Mouse (Mus musculus): ENCODE data around the gene Olfr641.

Gene Olfr641

DNA sequence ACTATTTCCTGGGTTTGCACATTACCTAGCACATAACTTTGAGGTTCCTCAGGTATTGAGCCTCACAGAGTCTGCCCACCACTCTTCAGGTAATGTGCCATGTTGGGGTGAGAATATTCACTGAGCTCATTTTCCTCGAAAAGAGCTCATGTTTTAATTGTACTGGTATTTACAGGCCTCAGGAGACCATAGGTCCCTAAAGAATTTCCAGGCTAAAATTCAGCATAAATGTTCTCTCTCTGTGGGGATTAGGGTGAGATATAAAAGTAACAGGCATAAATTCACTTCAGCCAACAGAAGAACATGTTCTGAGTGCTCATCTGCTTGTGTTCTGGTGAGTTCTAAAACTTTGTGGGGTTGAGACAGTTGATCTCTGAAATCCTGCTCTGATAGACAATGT lies at the start of gene Olfr641:
Olfr641 (plus strand) TSS at position 301 of the 400 bp plus-strand sequence.
- no peak for DNase-seq (ENCODE audit: low spot score in 2 of 2)

DNA sequence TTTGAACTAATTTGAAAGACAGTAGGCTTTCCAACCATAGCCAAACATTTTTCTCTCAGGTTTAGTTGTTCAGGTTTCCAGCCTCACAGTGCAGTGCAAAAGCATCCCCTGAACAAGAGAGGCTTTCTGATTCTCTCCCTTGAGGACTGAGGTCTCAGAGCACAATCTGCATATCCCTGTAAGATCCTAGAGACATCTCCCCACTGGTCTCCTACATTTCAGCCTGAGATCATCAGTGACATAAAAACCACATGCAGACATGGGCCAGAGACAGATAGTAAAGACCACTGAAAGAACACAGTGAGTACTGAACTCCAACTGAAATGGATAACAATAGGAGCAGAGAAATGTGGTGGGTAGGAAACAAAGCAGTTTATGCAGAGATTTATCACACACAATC lies 36.8 kb upstream of the Olfr641 start, which contains the start of gene Olfr638:
Olfr638 (plus strand) TSS at position 301 of the 400 bp plus-strand sequence.
- no peak for DNase-seq (ENCODE audit: low spot score in 2 of 2)

DNA sequence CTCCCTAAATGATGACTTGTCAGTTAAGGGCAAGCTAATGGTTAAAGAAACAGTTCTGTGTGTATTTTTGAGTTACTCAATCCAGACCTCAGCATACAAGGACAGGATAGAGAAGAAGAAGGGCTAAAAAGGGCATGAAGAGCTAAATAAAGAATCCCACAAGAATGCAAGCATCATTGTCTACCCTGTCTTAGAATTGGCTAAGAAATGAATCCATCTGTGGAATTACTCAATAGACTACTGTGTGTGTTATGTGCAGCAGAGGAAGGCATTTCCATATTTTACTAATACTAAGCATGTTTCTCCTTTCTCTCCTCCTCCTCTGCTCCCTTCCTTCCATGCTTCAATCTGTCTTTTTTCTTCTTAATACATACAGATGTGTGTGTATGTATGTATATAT lies 36.1 kb upstream of the Olfr641 start:
- DNase-seq (ENCODE audit: low spot score in 2 of 2): no peak

DNA sequence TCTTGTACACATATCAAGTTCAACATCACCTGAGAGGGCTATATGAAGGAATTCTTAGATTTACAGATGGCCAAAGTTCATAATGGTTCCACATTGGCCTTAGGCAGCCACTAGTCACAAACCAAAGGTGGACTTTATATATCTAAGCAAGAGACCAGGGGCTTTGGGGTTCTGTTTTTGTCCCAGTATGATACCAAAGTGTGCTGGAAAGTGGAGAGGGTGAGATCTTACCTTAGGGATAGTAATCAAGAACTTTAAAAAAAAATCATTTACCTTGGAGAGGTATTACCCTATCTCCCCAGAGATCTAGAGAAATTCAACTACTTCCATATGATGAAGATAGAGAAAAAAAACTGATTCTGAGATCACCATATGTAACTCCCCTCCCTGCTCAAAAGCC lies 18.0 kb upstream of the Olfr641 start, which contains the start of gene Olfr639:
Olfr639 (minus strand) TSS at position 101 of the 400 bp plus-strand sequence.
- no peak for DNase-seq (ENCODE audit: low spot score in 2 of 2)

DNA sequence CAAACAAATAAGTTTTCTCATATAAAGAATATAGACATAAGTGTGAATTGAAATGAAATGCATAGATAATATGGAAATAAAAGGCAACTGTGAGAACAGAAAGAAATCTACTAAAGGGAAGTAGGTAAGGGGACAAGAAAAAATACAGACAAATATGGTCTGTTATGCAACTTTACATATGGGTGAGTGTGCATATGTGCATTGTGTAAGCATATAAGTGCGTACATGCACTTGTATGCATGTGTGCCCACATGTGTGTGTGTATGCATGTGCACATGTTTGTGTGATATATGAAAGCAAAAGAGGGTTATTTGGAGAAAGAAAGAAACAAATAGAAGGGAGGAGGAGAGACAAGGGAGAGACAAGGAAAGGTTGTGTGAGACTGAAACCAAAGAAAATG lies 16.3 kb upstream of the Olfr641 start:
- DNase-seq (ENCODE audit: low spot score in 2 of 2): no peak

DNA sequence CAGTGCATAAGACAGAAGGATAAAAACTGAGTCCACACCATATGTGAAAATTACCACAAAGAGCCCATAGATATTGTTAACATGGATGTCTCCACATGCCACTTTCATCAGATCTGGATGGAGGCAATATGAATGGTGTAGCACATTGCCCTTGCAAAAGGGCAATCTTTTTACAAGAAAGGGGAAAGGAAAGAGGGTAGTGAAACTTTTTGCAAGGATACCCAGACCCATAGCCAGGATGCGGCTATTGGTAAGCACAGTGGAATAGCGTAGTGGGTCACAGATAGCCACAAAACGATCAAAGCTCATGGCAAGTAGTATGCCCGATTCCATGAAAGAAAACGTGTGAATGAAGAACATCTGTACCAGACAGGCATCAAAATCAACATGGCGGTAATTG lies 13.6 kb upstream of the Olfr641 start:
- no peak for DNase-seq (ENCODE audit: low spot score in 2 of 2)

DNA sequence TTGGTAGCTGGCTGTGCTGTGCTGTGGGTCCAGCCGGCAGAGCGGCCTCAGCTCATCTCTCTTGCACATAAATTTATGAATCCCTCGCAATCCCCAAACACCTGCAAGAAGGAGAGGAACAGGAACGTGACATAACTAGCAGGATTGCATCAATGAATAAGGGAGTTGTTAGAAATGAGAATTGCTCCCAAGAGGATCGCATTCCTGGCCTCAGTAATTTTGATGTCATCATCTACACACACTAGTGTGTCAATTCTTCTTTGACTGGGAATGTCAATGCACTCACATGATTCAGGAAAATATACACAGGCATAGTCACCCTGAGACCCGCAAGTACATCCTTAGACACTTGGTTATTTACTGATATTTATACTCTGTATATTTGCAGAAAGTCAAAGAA lies 9.8 kb upstream of the Olfr641 start, which contains the start of gene Olfr640:
Olfr640 (minus strand) TSS at position 101 of the 400 bp plus-strand sequence.
- DNase-seq (ENCODE audit: low spot score in 2 of 2): no peak

DNA sequence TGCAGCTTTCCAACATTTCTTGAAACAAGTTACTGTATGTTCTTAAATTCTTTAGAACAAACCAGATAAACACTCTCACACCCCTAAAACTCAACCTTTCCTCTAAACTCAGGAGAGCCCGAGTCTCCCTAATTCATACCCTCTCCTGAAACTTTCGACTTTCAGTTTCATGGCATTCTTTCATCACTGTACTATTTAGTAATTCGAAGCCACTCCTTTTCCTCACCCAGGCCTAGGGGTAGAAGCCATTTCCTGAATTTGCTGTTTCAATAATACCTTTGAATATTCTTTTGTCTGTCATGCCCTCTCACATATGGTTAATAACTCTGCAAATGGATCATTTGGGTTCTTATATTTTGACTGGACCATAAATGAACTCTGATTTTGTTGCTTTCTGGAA lies 8.3 kb upstream of the Olfr641 start:
- DNase-seq (ENCODE audit: low spot score in 2 of 2): no peak

DNA sequence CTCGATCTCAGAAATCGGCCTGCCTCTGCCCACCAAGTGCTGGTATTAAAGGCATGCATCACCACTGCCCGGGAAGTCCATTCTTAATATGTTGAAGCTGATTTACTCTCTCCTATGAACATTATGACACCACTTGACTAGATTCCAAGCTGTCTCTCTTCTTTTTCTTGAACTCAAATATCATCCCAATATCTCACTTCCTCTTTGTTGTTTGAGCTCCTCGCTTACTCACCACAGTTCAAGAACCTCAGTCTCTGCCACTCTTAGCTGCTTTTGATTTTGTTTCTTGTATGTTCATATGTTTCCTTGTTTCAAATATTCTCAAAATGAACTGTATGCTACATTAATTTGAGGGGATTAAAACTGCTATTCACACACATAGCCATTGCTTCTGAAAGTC lies 15.5 kb downstream of the Olfr641 start:
- DNase-seq (ENCODE audit: low spot score in 2 of 2): no peak

DNA sequence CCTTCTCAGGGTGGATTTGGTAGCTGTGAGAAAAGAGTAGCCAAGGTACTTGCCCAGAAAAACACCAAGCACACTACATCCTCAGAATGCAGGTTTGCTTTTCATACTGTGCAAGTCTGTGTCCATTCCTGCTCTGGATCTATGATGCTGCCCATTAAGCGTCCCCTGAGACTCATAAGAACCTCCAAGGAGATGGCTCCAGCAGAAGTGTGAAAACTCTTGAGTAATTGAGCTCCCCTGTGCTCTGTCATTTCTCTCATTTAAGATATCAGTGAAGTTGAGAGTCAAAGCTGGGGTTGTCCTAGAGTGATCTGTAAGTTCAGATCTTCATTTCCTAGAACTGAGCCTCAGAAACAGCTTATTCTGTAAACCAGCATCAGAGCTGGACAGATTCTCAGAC lies 17.3 kb downstream of the Olfr641 start, which contains the start of gene Olfr642:
Olfr642 (minus strand) TSS at position 101 of the 400 bp plus-strand sequence.
- DNase-seq (ENCODE audit: low spot score in 2 of 2): no peak

DNA sequence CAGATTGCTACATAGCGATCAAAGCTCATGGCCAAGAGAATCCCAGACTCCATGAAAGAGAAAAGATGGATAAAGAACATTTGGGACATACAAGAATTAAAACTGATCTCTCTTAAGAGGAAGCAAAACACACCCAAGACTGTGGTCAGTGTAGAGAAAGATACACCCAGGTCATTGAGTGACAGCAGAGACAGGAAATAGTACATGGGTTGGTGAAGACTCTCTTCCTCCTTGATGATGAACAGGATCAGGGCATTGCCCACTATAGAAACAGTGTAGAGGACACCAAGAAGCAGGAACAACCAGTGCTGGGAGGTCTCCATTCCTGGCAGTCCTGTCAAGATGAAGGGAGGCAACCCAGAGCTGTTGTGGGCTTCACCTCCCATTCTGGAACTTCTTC lies 24.0 kb downstream of the Olfr641 start:
- no peak for DNase-seq (ENCODE audit: low spot score in 2 of 2)

DNA sequence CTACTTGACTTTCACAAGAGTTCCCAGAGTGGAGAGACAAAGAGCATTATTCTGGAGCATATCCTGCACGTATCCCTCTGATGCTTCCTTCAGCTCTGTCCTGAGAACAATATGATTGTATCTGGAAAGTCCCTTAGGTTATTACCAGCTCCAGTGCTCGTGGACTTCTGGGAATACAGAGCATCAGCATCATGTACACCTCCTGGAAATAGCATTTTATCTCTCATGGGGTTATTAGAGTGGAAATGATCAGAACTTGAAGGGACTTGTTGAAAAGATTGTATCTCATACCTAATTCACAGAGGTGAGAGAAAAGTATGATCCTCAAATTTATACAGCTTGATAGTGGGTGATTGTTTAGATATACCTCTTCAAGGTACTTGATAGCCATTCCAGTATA lies 26.1 kb downstream of the Olfr641 start, which contains the start of gene 4930516K23Rik:
4930516K23Rik (minus strand) TSS at position 101 of the 400 bp plus-strand sequence.
- no peak for DNase-seq (ENCODE audit: low spot score in 2 of 2)

DNA sequence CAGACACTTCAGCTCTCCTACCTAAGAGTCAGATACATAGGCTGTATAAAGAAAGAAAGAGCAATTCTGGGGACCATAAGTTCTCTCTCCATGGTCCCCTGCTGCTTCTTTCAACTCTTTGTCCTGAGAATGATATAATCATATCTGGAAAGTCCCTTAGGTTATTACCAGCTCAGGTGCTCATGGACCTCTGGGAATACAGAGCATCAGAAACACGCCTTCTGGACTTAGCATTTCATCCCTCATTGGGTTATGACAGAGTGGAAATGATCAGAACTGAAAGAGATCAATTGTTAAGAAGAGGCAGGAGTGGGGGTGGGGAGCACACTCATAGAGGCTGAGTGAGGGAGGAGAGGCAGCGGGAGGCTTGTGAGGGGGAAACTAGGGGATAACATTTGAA lies 36.5 kb downstream of the Olfr641 start, which contains the start of gene Olfr644:
Olfr644 (minus strand) TSS at position 101 of the 400 bp plus-strand sequence.
- DNase-seq (ENCODE audit: low spot score in 2 of 2): no peak

DNA sequence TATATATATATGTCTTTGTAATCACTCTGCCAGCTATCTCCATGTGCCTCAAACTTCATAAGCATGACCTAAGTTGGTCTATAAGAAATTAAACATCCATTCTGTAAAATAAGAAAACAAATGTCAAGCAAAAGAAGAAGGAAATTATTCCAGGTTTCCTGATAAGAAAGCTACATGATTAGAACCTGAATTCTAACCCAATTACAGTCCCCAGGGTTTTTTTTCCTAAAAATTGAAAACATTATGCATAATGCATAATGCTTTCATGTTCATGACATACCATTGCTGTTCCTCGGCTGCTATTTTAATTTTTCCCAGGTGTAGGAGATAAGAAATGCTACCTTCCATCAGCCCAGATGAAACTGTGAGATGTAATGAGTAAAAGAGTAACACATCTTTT lies 50.1 kb downstream of the Olfr641 start, which contains the start of gene Olfr645:
Olfr645 (minus strand) TSS at position 101 of the 400 bp plus-strand sequence.
- DNase-seq (ENCODE audit: low spot score in 2 of 2): no peak

All from urinary bladder, postnatal 36 days (tissue).